Mouse (Mus musculus) lung, embryonic 14.5 days (tissue): ENCODE data around the gene B9d1. TPM values are rescaled to one million over a fixed set of nuclear protein-coding genes. Genes with fewer than 3 reads are reported as not detected.

Experiments
- ATAC-seq: fragments of 200-750 bp; cut with Nextera tagmentation; 2 replicates; pipeline ENCODE4 v1.8.0; 2017; ENCODE audit warnings: mild to moderate bottlenecking, moderate TSS enrichment, moderate library complexity; ENCODE audit not compliant: insufficient read depth
- DNase-seq: peaks from one replicate; pipeline ENCODE4 v3.0.0-alpha.2; 2015
- H3K27ac ChIP-seq: fragments of 300-500 bp; sonication (generic); 2 replicates; pipeline ENCODE4 v1.5.1; 2014; ENCODE audit warnings: low read depth, mild to moderate bottlenecking, moderate library complexity
- H3K27me3 ChIP-seq: fragments of 300-500 bp; sonication (generic); 2 replicates; pipeline ENCODE4 v1.6.1; 2014; ENCODE audit warnings: low read length, control low read depth; ENCODE audit not compliant: insufficient read depth
- H3K36me3 ChIP-seq: fragments of 300-500 bp; sonication (generic); 2 replicates; pipeline ENCODE4 v1.6.1; 2014; ENCODE audit warnings: control low read depth; ENCODE audit not compliant: insufficient read depth
- H3K4me1 ChIP-seq: fragments of 300-500 bp; sonication (generic); 2 replicates; pipeline ENCODE4 v1.6.1; 2014; ENCODE audit warnings: antibody characterized with exemption, control low read depth; ENCODE audit not compliant: insufficient read depth
- H3K4me2 ChIP-seq: fragments of 300-500 bp; sonication (generic); 2 replicates; pipeline ENCODE4 v1.6.1; 2014; ENCODE audit warnings: mild to moderate bottlenecking
- H3K4me3 ChIP-seq: fragments of 300-500 bp; sonication (generic); 2 replicates; pipeline ENCODE4 v1.5.1; 2014; ENCODE audit warnings: low read depth, low read length
- H3K9ac ChIP-seq: fragments of 300-500 bp; sonication (generic); 2 replicates; pipeline ENCODE4 v1.6.1; 2014
- H3K9me3 ChIP-seq: fragments of 300-500 bp; sonication (generic); 2 replicates; pipeline ENCODE4 v1.6.1; 2016; ENCODE audit warnings: low read depth, low read length, control low read depth
- CTCF ChIP-seq: IDR thresholded peaks from 2 replicates; pipeline ENCODE4 v1.5.1; 2016; ENCODE audit warnings: antibody characterized with exemption, low read depth
- whole genome bisulfite sequencing: fragments of 180-500 bp; shearing (Covaris S2); extraction: QIAGEN DNeasy Blood & Tissue Kit; methylation state at CpG from one replicate; pipeline ENCODE4 v1.1.7; 2014; 5-methylcytosine and 5-hydroxymethylcytosine counted together
- polyA plus RNA-seq: library from polyadenylated mRNA; unstranded; fragments of >200 nt; fragmentation: Nextera tagmentation; extraction: Ambion mirVana; gene quantifications from 2 replicates; pipeline ENCODE4 v1.2.1, GENCODE M21; 2014

The B9d1 gene
- polyA plus RNA-seq, 1 experiment from 2014 or later = 54.1 TPM

GRCm38 (mm10) chr11:61562421-61562820, 57.5 kb downstream of the B9d1 start:
- H3K9me3 ChIP-seq = no peaks in the 10 kb centered on the region
- ATAC-seq = no peak
- WGBS = 65% methylated on average over 5 of the region's 5 CpGs
- DNase-seq = peak; percentile 10
- H3K9ac ChIP-seq = no peak overlapping the region
- H3K36me3 ChIP-seq = no peaks in the 10 kb centered on the region
- no peak overlapping the region for H3K27ac ChIP-seq
- no peaks in the 10 kb centered on the region for H3K4me1 ChIP-seq
- no peak for TF ChIP-seq CTCF
- H3K4me2 ChIP-seq = no peak overlapping the region
- no peak overlapping the region for H3K4me3 ChIP-seq
- H3K27me3 ChIP-seq = no peaks in the 10 kb centered on the region

Other genes with a start within 250 kb of the B9d1 start
- 37.6 and 39.4 TPM in 2 replicates for gene Aldh3a2, start 237.7 kb upstream of the B9d1 start, polyA plus RNA-seq
- not detected in 2 replicates for gene Slc47a2, start 162.3 kb upstream of the B9d1 start, polyA plus RNA-seq
- 0.76 and 1.5 TPM in 2 replicates for gene Slc47a1, start 126.8 kb upstream of the B9d1 start, polyA plus RNA-seq
- gene Rnf112, start 51.0 kb upstream of the B9d1 start, polyA plus RNA-seq = 0.31 and 0.42 TPM in 2 replicates
- 615 and 660 TPM in 2 replicates for gene Mfap4, start 19.7 kb upstream of the B9d1 start, polyA plus RNA-seq
- gene Mapk7, start 10.7 kb upstream of the B9d1 start, polyA plus RNA-seq = 62.8 and 69.6 TPM in 2 replicates
- 26.1 and 30.0 TPM in 2 replicates for gene Epn2, start 74.5 kb downstream of the B9d1 start, polyA plus RNA-seq
- gene Grap, start 148.1 kb downstream of the B9d1 start, polyA plus RNA-seq = 27.8 and 29.5 TPM in 2 replicates
- 2.1 and 2.2 TPM in 2 replicates for gene Fam83g, start 178.9 kb downstream of the B9d1 start, polyA plus RNA-seq
- not detected in 2 replicates for gene Slc5a10, start 215.7 kb downstream of the B9d1 start, polyA plus RNA-seq